Mouse (Mus musculus): ENCODE results near the gene Myh7b. TPM values are rescaled to one million over a fixed set of nuclear protein-coding genes. Genes with fewer than 3 reads are reported as not detected.
A peak's percentile ranks its signal among the peaks of the same experiment; 100 is the strongest.

The Myh7b gene
- total and polyA plus RNA-seq, 2 experiments = not detected

- WGBS = 65% methylated on average over 21 of the region's 21 CpGs
- peaks cover 6% of the 10 kb centered on the region; the same call in 1 of the 2 replicates for H3K4me1 ChIP-seq (ENCODE audit: control insufficient read depth, insufficient read depth, low read length)
- H3K27me3 ChIP-seq (ENCODE audit: control insufficient read depth, insufficient read depth, low read length) = no peaks in the 10 kb centered on the region
- DNase-seq (ENCODE audit: extremely low read depth, low read depth, low spot score) = peak; percentile 40
- no peak for TF ChIP-seq POLR2A (IDR thresholded peaks at IDR 0.05; ENCODE audit: extremely low read depth, insufficient read depth, low read length)
- TF ChIP-seq CTCF (IDR thresholded peaks at IDR 0.05; ENCODE audit: low read depth, low read length) = peak; percentile 99
- no peak overlapping the region for H3K9ac ChIP-seq (ENCODE audit: low read depth, low read length)
- H3K27ac ChIP-seq (replicated peaks; ENCODE audit: insufficient read depth, low read depth, low read length) = no peak overlapping the region
- H3K4me3 ChIP-seq (ENCODE audit: insufficient read depth, low read depth, low read length) = no peak overlapping the region
- no peaks in the 10 kb centered on the region for H3K36me3 ChIP-seq (ENCODE audit: control insufficient read depth, insufficient read depth, low read length)
- H3K79me2 ChIP-seq (ENCODE audit: control insufficient read depth, insufficient read depth, low read length) = no peaks in the 10 kb centered on the region
These were observed 16.2 kb downstream of the Myh7b start for GRCm38 (mm10) chr2:155627030-155627738.

- DNase-seq (ENCODE audit: extremely low read depth, low read depth, low spot score) = no peak
- no peaks in the 10 kb centered on the region for H3K27me3 ChIP-seq (ENCODE audit: control insufficient read depth, insufficient read depth, low read length)
- WGBS = 85% methylated on average over 9 of the region's 9 CpGs
- TF ChIP-seq CTCF (IDR thresholded peaks at IDR 0.05; ENCODE audit: low read depth, low read length) (no peak), POLR2A (IDR thresholded peaks at IDR 0.05; ENCODE audit: extremely low read depth, insufficient read depth, low read length) (no peak)
- no peak overlapping the region for H3K27ac ChIP-seq (replicated peaks; ENCODE audit: insufficient read depth, low read depth, low read length)
- H3K36me3 ChIP-seq (ENCODE audit: control insufficient read depth, insufficient read depth, low read length) = no peaks in the 10 kb centered on the region
- no peaks in the 10 kb centered on the region for H3K79me2 ChIP-seq (ENCODE audit: control insufficient read depth, insufficient read depth, low read length)
- no peak overlapping the region for H3K4me3 ChIP-seq (ENCODE audit: insufficient read depth, low read depth, low read length)
- H3K9ac ChIP-seq (ENCODE audit: low read depth, low read length) = no peak overlapping the region
- peaks cover 6% of the 10 kb centered on the region; the same call in 1 of the 2 replicates for H3K4me1 ChIP-seq (ENCODE audit: control insufficient read depth, insufficient read depth, low read length)
These were observed 17.1 kb downstream of the Myh7b start for GRCm38 (mm10) chr2:155628112-155628511.

- no peak overlapping the region for H3K9ac ChIP-seq (ENCODE audit: low read depth, low read length)
- H3K4me1 ChIP-seq (ENCODE audit: control insufficient read depth, insufficient read depth, low read length) = peaks cover 6% of the 10 kb centered on the region; the same call in 1 of the 2 replicates
- no peak overlapping the region for H3K4me3 ChIP-seq (ENCODE audit: insufficient read depth, low read depth, low read length)
- no peaks in the 10 kb centered on the region for H3K27me3 ChIP-seq (ENCODE audit: control insufficient read depth, insufficient read depth, low read length)
- no peaks in the 10 kb centered on the region for H3K79me2 ChIP-seq (ENCODE audit: control insufficient read depth, insufficient read depth, low read length)
- 96% methylated on average over 13 of the region's 13 CpGs for whole genome bisulfite sequencing
- no peak overlapping the region for H3K27ac ChIP-seq (replicated peaks; ENCODE audit: insufficient read depth, low read depth, low read length)
- DNase-seq (ENCODE audit: extremely low read depth, low read depth, low spot score) = no peak
- no peaks in the 10 kb centered on the region for H3K36me3 ChIP-seq (ENCODE audit: control insufficient read depth, insufficient read depth, low read length)
- no peak for TF ChIP-seq CTCF (IDR thresholded peaks at IDR 0.05; ENCODE audit: low read depth, low read length)
These were observed 17.5 kb downstream of the Myh7b start for GRCm38 (mm10) chr2:155628519-155628918.

GRCm38 (mm10) chr2:155629231-155629661 lies 18.2 kb downstream of the Myh7b start:
- peaks cover 2% of the 10 kb centered on the region; the same call in 1 of the 2 replicates for H3K36me3 ChIP-seq (ENCODE audit: control insufficient read depth, insufficient read depth, low read length)
- peaks cover 6% of the 10 kb centered on the region; the same call in 1 of the 2 replicates for H3K4me1 ChIP-seq (ENCODE audit: control insufficient read depth, insufficient read depth, low read length)
- WGBS = 9% methylated on average over 35 of the region's 35 CpGs
- no peak overlapping the region for H3K27ac ChIP-seq (replicated peaks; ENCODE audit: insufficient read depth, low read depth, low read length)
- DNase-seq (ENCODE audit: extremely low read depth, low read depth, low spot score) = no peak
- H3K9ac ChIP-seq (ENCODE audit: low read depth, low read length) = no peak overlapping the region
- H3K79me2 ChIP-seq (ENCODE audit: control insufficient read depth, insufficient read depth, low read length) = no peaks in the 10 kb centered on the region
- no peak overlapping the region; the same call in 1 of the 2 replicates for H3K4me3 ChIP-seq (ENCODE audit: insufficient read depth, low read depth, low read length)
- H3K27me3 ChIP-seq (ENCODE audit: control insufficient read depth, insufficient read depth, low read length) = no peaks in the 10 kb centered on the region
- no peak for TF ChIP-seq CTCF (IDR thresholded peaks at IDR 0.05; ENCODE audit: low read depth, low read length)
- TF ChIP-seq POLR2A (IDR thresholded peaks at IDR 0.05; ENCODE audit: extremely low read depth, insufficient read depth, low read length) = no peak

GRCm38 (mm10) chr2:155630153-155630552 lies 19.1 kb downstream of the Myh7b start:
- no peaks in the 10 kb centered on the region for H3K27me3 ChIP-seq (ENCODE audit: control insufficient read depth, insufficient read depth, low read length)

More at GRCm38 (mm10) chr2:155630153-155630552, 19.1 kb downstream of the Myh7b start:
- peaks cover 6% of the 10 kb centered on the region; the same call in 1 of the 2 replicates for H3K4me1 ChIP-seq (ENCODE audit: control insufficient read depth, insufficient read depth, low read length)
- H3K4me3 ChIP-seq (ENCODE audit: insufficient read depth, low read depth, low read length) = no peak overlapping the region
- WGBS = 76% methylated on average over 20 of the region's 20 CpGs
- DNase-seq (ENCODE audit: extremely low read depth, low read depth, low spot score) = no peak
- H3K79me2 ChIP-seq (ENCODE audit: control insufficient read depth, insufficient read depth, low read length) = no peaks in the 10 kb centered on the region
- H3K36me3 ChIP-seq (ENCODE audit: control insufficient read depth, insufficient read depth, low read length) = peaks cover 8% of the 10 kb centered on the region; the same call in 1 of the 2 replicates
- no peak overlapping the region for H3K9ac ChIP-seq (ENCODE audit: low read depth, low read length)
- TF ChIP-seq POLR2A (IDR thresholded peaks at IDR 0.05; ENCODE audit: extremely low read depth, insufficient read depth, low read length) (no peak), CTCF (IDR thresholded peaks at IDR 0.05; ENCODE audit: low read depth, low read length) (no peak)
- no peak overlapping the region for H3K27ac ChIP-seq (replicated peaks; ENCODE audit: insufficient read depth, low read depth, low read length)

All from liver, adult 2 months (tissue).